Comparison of ENCODE assay signal across 8 mouse cellular contexts in the genomic region with DNA sequence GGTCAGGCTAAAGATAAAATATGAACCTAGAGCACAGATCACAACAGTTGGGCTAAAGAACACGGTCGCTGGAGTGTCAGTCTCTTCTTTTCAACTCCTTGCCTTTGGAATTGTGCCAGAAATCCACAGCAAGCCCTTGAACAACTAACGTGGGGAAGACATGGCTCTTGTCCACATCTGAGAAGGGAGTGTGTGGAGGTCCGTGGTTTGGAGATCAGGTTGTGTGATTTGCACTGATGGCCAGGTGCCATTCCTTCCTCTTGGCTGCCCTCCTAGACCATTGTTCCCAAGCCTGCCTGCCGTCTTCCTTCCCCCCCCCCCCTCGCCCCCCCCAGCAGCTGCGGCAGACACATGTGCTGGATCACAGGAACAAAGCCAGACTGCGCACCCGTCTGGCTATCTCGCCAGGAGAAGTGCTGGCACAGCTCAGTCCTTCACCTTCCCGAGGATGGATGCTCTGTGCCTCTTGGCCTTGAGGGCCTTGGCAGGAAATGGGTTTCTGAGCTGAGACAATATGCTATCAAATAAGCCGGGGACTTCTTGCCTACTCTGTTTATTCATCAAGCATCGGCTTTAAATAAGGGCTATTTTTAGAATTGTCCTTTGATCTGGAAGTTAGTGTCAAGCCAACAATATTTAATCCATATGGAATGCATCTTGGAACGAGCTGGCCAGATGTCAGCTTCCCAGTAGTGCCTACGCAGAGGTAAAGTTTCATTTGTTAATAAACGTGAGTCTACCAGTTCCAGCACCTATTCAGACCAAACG.
DNase-seq lines count a peak whose midpoint lies in the region; ATAC-seq and TF ChIP-seq lines count a peak whose summit lies in the region.
"Had no signal": no experiment of that assay in that cellular context is flagged by ENCODE, and none has a peak within 500 bp of the region (broad histone marks: within the 10 kb centered on the region; RNA-seq: fewer than 3 reads in every experiment).

No protein-coding gene starts in this region.

- no peaks in the 10 kb centered on the region for H3K9me3 ChIP-seq in limb, embryonic 12.5 days

- ATAC-seq in limb, embryonic 12.5 days (ENCODE audit: insufficient number of reproducible peaks, insufficient read depth, low FRiP score, low TSS enrichment, low read depth) = peak; percentile 33; the same call in 1 of the 2 replicates

- H3K9ac ChIP-seq in limb, embryonic 12.5 days (replicated peaks) = no peak overlapping the region

- intact Hi-C loops in heart, postnatal 25 days (cut with DNase I) = loop anchor here (1.0 to 5.0 kb wide), 2 partner anchors 23 to 115 kb away; no protein-coding TSS in a partner anchor

- H3K36me3 ChIP-seq in limb, embryonic 12.5 days = peaks cover 4% of the 10 kb centered on the region; the same call in 1 of the 2 replicates

- H3K27ac ChIP-seq in cerebellum, adult 2 months (ENCODE audit: insufficient read depth, low read length) = peak overlapping the region; percentile 94
- peak overlapping the region; percentile 72 for H3K27ac ChIP-seq in limb, embryonic 12.5 days

- no peak for TF ChIP-seq CTCF in cerebellum, adult 2 months (IDR thresholded peaks at IDR 0.05; ENCODE audit: borderline replicate concordance, insufficient read depth, low read depth, low read length)

- DNase-seq in cerebellum, adult 2 months = peak; percentile 68 to 83
- DNase-seq in fat pad, adult 2 months (ENCODE audit: extremely low read depth, low read depth, low spot score) = peak; percentile 28
- DNase-seq in heart, postnatal 25 days (ENCODE audit: low spot score) = peak; percentile 52
- peak; percentile 48 for DNase-seq in ovary, postnatal 14 days (ENCODE audit: low spot score)
- DNase-seq in right cerebral cortex, postnatal 25 days = no peak
- DNase-seq in B cell, adult 2 months = no peak

- no peak for TF ChIP-seq POLR2A in cerebellum, adult 2 months (IDR thresholded peaks at IDR 0.05; ENCODE audit: borderline replicate concordance, insufficient read depth, low read length)

- H3K4me2 ChIP-seq in limb, embryonic 12.5 days = 0 out of 2 replicates have a peak overlapping the region, but pooled peaks have one; percentile 6

- peaks cover 41% of the 10 kb centered on the region for H3K4me1 ChIP-seq in cerebellum, adult 2 months (ENCODE audit: control insufficient read depth, insufficient read depth, low read length)
- peaks cover 42% of the 10 kb centered on the region for H3K4me1 ChIP-seq in limb, embryonic 12.5 days (replicated peaks)
- H3K4me1 ChIP-seq: megakaryocyte, embryonic 14.5 days had no signal

- 5% methylated on average over 17 of the region's 17 CpGs for WGBS in cerebellum, adult 2 months
- 27% methylated on average over 16 of the region's 17 CpGs for WGBS in limb, embryonic 12.5 days

- H3K27me3 ChIP-seq in cerebellum, adult 2 months (ENCODE audit: control insufficient read depth, insufficient read depth, low read length) = no peaks in the 10 kb centered on the region
- no peaks in the 10 kb centered on the region for H3K27me3 ChIP-seq in limb, embryonic 12.5 days
- H3K27me3 ChIP-seq: megakaryocyte, embryonic 14.5 days had no signal

- no peak overlapping the region for H3K4me3 ChIP-seq in cerebellum, adult 2 months (replicated peaks; ENCODE audit: insufficient read depth, low read depth, low read length)
- H3K4me3 ChIP-seq in limb, embryonic 12.5 days (replicated peaks) = no peak overlapping the region
- H3K4me3 ChIP-seq: megakaryocyte, embryonic 14.5 days had no signal

Comparison
In these comparisons a context has a peak if more than half of its experiments do, and no peak if none do; other contexts are left out.
1. DNase-seq: peak in cerebellum, adult 2 months (2 of 2), fat pad, adult 2 months (single experiment), heart, postnatal 25 days (single experiment) and ovary, postnatal 14 days (single experiment); none in right cerebral cortex, postnatal 25 days (single experiment) and B cell, adult 2 months (0 of 2).